Mouse (Mus musculus): ENCODE results near the gene Camkmt.

Camkmt gene

DNA sequence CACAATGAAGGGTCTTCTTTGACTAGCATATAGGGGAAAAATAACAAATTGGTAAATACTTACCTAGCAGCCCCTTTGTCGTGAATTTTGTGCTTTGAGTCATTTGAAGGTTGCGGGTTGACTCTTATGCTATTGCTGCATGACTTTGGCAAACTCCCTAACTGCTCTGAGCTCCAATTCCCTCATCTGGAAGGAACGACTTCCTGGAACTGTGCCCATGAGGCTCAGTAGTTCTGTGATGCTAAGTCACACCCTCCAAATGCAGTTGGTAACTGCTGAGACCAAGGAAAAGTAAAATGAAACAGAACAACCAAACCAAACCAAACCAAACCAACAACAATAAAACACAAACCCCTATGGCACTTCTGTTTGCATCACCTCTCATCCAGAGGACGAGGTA is 403.2 kb downstream of the Camkmt start:
- DNase-seq (ENCODE audit: low spot score): no peak

DNA sequence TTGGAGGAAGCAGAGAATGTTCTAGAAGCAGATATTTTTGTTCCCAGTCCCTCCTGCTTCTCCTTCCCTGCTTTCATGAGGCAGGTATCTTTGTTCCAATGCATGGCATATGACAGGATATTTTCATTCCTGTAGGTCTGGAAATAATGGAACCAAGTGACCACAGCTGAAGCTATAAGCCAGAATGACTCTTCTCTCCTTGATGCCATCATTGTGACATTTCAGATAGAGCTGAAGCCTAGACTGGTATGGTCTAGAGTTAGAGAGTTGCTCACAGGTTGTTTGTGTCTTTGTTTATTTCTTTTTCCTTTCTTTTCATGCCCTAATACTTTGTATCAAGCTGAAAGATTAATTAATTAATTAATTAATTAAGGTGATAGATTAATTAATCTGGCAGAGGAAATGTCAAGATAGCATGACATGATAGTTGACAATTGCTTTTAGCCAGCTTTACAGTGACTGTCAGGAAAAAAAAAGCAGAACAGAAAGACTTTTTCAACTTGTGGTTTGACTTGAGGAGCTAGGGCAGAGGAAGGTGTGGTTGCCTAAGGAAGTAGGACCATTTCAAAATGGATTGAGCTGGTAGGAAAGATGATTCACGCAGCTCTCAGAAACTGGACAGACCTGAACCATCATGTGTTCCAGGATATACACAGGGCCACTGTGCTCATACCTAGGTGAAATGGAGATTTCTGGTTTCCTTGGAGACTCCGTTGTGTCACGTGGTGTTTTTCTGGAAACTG is 404.8 kb downstream of the Camkmt start:
- no peak for DNase-seq (ENCODE audit: low spot score)

- DNase-seq (ENCODE audit: low spot score): no peak
Measured at GRCm38 (mm10) chr17:85495871-85496270, 405.5 kb downstream of the Camkmt start.

GRCm38 (mm10) chr17:85504888-85505287 is 414.5 kb downstream of the Camkmt start:
- DNase-seq (ENCODE audit: low spot score): no peak

DNA sequence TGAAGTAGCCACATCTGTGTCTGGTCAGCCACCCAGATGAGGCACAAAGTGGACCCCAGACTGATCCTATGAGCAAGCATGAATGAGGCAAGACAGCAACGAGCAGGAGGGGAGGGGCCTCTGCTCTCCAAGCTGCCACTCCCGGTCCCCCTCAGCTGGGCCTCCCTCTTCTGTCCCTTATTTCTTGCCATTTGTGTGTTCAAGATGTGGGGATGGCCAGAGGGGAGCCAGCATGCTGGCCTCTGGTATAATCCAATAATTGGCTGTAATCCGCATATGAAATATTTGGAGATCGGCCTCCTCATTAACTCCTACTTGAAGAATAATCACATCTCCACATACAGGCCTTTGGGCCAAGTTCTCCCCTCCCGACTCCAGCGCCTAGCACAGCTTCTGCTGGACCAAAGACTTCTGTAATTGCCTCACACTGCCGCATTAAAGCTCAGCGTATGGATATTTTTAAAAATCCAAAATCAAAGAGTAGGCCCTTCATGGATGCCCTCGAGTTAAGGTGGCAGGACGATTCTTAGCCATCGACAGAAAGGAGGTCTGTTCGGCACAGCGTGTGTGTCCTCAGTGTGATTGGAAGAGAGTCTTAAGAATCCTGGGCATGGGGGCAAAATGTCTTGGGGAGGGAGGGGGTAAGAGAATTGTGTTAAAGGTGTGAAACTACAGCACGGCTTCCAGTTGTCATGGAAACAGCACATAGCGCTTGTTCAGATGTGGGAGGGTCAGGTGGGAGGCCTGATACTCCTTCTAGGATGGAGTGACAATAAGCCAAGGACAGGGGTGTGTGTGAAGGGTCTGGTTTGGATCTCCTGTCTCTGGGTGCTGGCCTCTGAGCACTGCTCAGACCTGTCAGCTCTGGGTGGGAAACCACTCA is 416.1 kb downstream of the Camkmt start:
- DNase-seq (ENCODE audit: low spot score): no peak

DNA sequence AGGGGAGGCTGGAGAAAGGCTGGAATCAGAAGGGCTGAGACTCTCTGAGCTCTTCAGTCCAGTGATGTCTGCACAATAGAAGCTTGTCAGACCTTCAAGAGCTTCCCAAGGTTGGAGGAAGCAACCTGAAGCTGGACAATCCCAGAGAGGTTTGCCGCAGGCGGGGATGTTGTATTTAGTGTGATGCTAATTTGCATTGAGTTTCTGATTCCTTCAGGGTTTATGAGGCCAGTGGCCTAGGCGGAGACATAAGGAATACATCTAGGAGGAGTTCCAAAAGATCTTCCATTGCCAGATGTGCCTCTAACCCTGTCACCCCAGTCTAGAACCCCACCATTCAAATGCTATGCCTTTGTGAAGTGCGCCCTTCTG is 416.7 kb downstream of the Camkmt start:
- DNase-seq (ENCODE audit: low spot score): no peak
